Mouse (Mus musculus) hindbrain, embryonic 16.5 days (tissue): Measurements from ENCODE around the gene Dtnb. TPM values are rescaled to one million over a fixed set of nuclear protein-coding genes. Genes with fewer than 3 reads are reported as not detected.

Experiments
- ATAC-seq: fragments of 200-750 bp; cut with Nextera tagmentation; 2 replicates; pipeline ENCODE4 v1.8.0; 2017; ENCODE audit warnings: moderate TSS enrichment, moderate library complexity
- H3K27ac ChIP-seq: fragments of 300-500 bp; sonication (generic); 2 replicates; pipeline ENCODE4 v1.5.1; 2014; ENCODE audit warnings: low read depth, mild to moderate bottlenecking, control low read depth, low read length, moderate library complexity
- H3K27me3 ChIP-seq: fragments of 300-500 bp; sonication (generic); replicated peaks from 2 replicates; pipeline ENCODE4 v1.6.1; 2014; ENCODE audit warnings: low read length; ENCODE audit not compliant: control insufficient read depth, insufficient read depth
- H3K36me3 ChIP-seq: fragments of 300-500 bp; sonication (generic); 2 replicates; pipeline ENCODE4 v1.6.1; 2014; ENCODE audit warnings: mild to moderate bottlenecking, low read length, moderate library complexity, mixed read lengths; ENCODE audit not compliant: control insufficient read depth, insufficient read depth
- H3K4me1 ChIP-seq: fragments of 300-500 bp; sonication (generic); 2 replicates; pipeline ENCODE4 v1.6.1; 2014; ENCODE audit warnings: low read depth, low read length; ENCODE audit not compliant: control insufficient read depth, insufficient read depth
- H3K4me2 ChIP-seq: fragments of 300-500 bp; sonication (generic); 2 replicates; pipeline ENCODE4 v1.6.1; 2014; ENCODE audit warnings: mild to moderate bottlenecking, low read length, control low read depth, moderate library complexity
- H3K4me3 ChIP-seq: fragments of 300-500 bp; sonication (generic); 2 replicates; pipeline ENCODE4 v1.5.1; 2014; ENCODE audit warnings: mild to moderate bottlenecking, low read length, control low read depth, moderate library complexity
- H3K9ac ChIP-seq: fragments of 300-500 bp; sonication (generic); 2 replicates; pipeline ENCODE4 v1.6.1; 2014; ENCODE audit warnings: low read depth, mild to moderate bottlenecking, control low read depth, low read length, moderate library complexity
- H3K9me3 ChIP-seq: fragments of 300-500 bp; sonication (generic); 2 replicates; pipeline ENCODE4 v1.6.1; 2014; ENCODE audit warnings: mild to moderate bottlenecking, low read length, moderate library complexity; ENCODE audit not compliant: control insufficient read depth
- WGBS: fragments of 180-500 bp; shearing (Covaris S2); extraction: QIAGEN DNeasy Blood & Tissue Kit; methylation state at CpG from one replicate; pipeline ENCODE4 v1.1.7; 2014; 5-methylcytosine and 5-hydroxymethylcytosine counted together
- polyA plus RNA-seq: library from polyadenylated mRNA; unstranded; fragments of >200 nt; fragmentation: Nextera tagmentation; extraction: Ambion mirVana; gene quantifications from 2 replicates; pipeline ENCODE4 v1.2.1, GENCODE M21; 2015

Gene Dtnb
- polyA plus RNA-seq, 1 experiment from 2014 or later: 50.6 TPM

- no peaks in the 10 kb centered on the region for H3K9me3 ChIP-seq
- no peak for ATAC-seq
- no peak overlapping the region for H3K27ac ChIP-seq
- no peaks in the 10 kb centered on the region for H3K27me3 ChIP-seq
- 84% methylated on average over 4 of the region's 4 CpGs for WGBS
- no peak overlapping the region for H3K9ac ChIP-seq
- no peak overlapping the region for H3K4me3 ChIP-seq
- H3K4me2 ChIP-seq: no peak overlapping the region
- no peaks in the 10 kb centered on the region for H3K4me1 ChIP-seq
- H3K36me3 ChIP-seq: no peaks in the 10 kb centered on the region
Measured at GRCm38 (mm10) chr12:3563659-3564058, 8.5 kb upstream of the Dtnb start.

DNA sequence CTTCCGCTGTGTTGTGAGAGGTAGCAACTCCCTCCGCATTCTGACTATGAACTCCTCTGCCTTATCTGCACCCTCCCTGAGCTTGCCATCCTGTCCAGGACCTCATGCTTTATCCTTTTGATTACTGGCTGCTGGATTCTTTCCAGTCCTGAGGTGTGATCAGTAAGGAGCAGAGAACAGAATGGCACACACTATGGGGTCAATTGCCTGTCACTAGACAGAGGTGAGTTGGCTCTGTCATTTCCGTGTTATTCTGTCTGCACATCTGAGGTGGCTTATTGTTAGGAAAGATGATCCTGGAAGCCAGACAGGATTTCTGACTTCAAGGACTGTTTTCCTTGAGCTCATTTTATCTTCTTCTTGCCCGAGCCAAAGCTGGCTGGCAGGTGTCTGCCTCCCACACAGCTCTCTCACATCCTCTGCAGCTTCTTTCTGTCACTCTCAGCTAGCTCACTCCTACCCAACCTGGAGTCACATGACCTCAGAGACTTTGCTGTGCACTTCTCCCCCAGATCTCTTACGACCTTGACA lies 3.7 kb upstream of the Dtnb start:
- no peaks in the 10 kb centered on the region for H3K27me3 ChIP-seq
- no peak overlapping the region for H3K27ac ChIP-seq
- no peaks in the 10 kb centered on the region for H3K36me3 ChIP-seq
- whole genome bisulfite sequencing: 66% methylated on average over 5 of the region's 5 CpGs
- H3K9me3 ChIP-seq: no peaks in the 10 kb centered on the region
- H3K4me1 ChIP-seq: peaks cover 6% of the 10 kb centered on the region
- no peak overlapping the region for H3K4me3 ChIP-seq
- H3K9ac ChIP-seq: no peak overlapping the region
- ATAC-seq: no peak
- no peak overlapping the region for H3K4me2 ChIP-seq

GRCm38 (mm10) chr12:3570711-3571400 lies 1.3 kb upstream of the Dtnb start:
- ATAC-seq: no peak

GRCm38 (mm10) chr12:3572581-3573397 lies 608 bp downstream of the Dtnb start:
- Histone ChIP-seq H3K36me3 (no peaks in the 10 kb centered on the region), H3K27ac (peak overlapping the region; percentile 93)

More at GRCm38 (mm10) chr12:3570711-3571400, 1.3 kb upstream of the Dtnb start:
- H3K27ac ChIP-seq: no peak overlapping the region
- H3K4me3 ChIP-seq: no peak overlapping the region
- H3K9me3 ChIP-seq: no peaks in the 10 kb centered on the region
- H3K27me3 ChIP-seq: no peaks in the 10 kb centered on the region
- peaks cover 13% of the 10 kb centered on the region for H3K4me1 ChIP-seq
- H3K36me3 ChIP-seq: no peaks in the 10 kb centered on the region
- H3K9ac ChIP-seq: no peak overlapping the region
- 84% methylated on average over 4 of the region's 4 CpGs for WGBS
- H3K4me2 ChIP-seq: no peak overlapping the region

GRCm38 (mm10) chr12:3573410-3573809 lies 1.2 kb downstream of the Dtnb start:
- Histone ChIP-seq H3K4me3 (peak overlapping the region; percentile 95), H3K4me2 (peak overlapping the region; percentile 70), H3K9ac (peak overlapping the region; percentile 96), H3K4me1 (peaks cover 13% of the 10 kb centered on the region), H3K9me3 (no peaks in the 10 kb centered on the region), H3K27me3 (no peaks in the 10 kb centered on the region), H3K27ac (no peak overlapping the region; the same call in 1 of the 2 replicates), H3K36me3 (no peaks in the 10 kb centered on the region)
- 44% methylated on average over 6 of the region's 6 CpGs for WGBS
- no peak for ATAC-seq

More at GRCm38 (mm10) chr12:3572581-3573397, 608 bp downstream of the Dtnb start:
- under 1% methylated on average over 45 of the region's 53 CpGs for WGBS
- Histone ChIP-seq H3K9ac (peak overlapping the region; percentile 96), H3K9me3 (no peaks in the 10 kb centered on the region), H3K4me3 (peak overlapping the region; percentile 95), H3K4me2 (peak overlapping the region; percentile 70), H3K27me3 (no peaks in the 10 kb centered on the region), H3K4me1 (peaks cover 13% of the 10 kb centered on the region)
- peak; percentile 83 for ATAC-seq

GRCm38 (mm10) chr12:3574670-3575069 lies 2.5 kb downstream of the Dtnb start:
- H3K36me3 ChIP-seq: no peaks in the 10 kb centered on the region
- H3K27me3 ChIP-seq: no peaks in the 10 kb centered on the region
- ATAC-seq: no peak
- H3K4me2 ChIP-seq: no peak overlapping the region
- WGBS: 91% methylated on average over 4 of the region's 4 CpGs
- H3K4me3 ChIP-seq: no peak overlapping the region
- H3K9me3 ChIP-seq: no peaks in the 10 kb centered on the region
- peaks cover 13% of the 10 kb centered on the region for H3K4me1 ChIP-seq
- no peak overlapping the region for H3K9ac ChIP-seq
- no peak overlapping the region for H3K27ac ChIP-seq

DNA sequence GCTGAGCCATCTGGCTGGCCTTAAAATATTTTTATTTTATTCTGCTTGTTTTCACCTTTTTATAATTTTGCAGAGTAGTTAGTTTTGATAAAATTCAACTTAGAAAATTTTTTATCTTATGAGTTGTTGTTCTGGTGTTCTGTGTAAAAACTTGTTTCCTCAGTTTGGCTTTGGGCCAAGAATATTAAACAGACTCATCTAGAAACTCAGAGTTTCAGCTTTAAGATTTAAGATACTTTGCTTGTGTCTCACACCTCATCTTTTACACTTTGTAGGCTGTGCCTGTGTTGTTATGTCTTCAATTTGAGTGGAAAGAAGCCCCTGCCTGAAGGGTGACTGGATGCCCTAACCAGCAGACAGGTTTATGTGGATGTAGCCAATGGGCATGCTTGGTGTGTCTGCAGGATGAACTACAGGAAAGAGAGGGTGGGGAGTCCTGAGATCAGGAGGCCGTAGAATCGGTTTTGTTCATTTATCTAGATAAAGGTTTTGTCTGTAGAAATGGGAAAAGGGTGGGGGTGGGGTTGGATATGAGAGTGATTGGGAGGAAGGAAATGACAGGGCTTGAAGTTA lies 7.9 kb downstream of the Dtnb start:
- Histone ChIP-seq H3K4me3 (no peak overlapping the region), H3K9ac (no peak overlapping the region), H3K27ac (no peak overlapping the region), H3K27me3 (no peaks in the 10 kb centered on the region), H3K9me3 (no peaks in the 10 kb centered on the region), H3K36me3 (no peaks in the 10 kb centered on the region), H3K4me1 (no peaks in the 10 kb centered on the region), H3K4me2 (no peak overlapping the region)
- WGBS: 78% methylated on average over 2 of the region's 2 CpGs
- ATAC-seq: no peak

GRCm38 (mm10) chr12:3582604-3583003 lies 10.4 kb downstream of the Dtnb start:
- Histone ChIP-seq H3K4me1 (no peaks in the 10 kb centered on the region), H3K4me3 (no peak overlapping the region), H3K27ac (no peak overlapping the region), H3K9ac (no peak overlapping the region), H3K27me3 (no peaks in the 10 kb centered on the region), H3K9me3 (no peaks in the 10 kb centered on the region), H3K36me3 (no peaks in the 10 kb centered on the region), H3K4me2 (no peak overlapping the region)
- 99% methylated on average over 4 of the region's 4 CpGs for WGBS
- no peak for ATAC-seq

GRCm38 (mm10) chr12:3585525-3585924 lies 13.3 kb downstream of the Dtnb start:
- H3K27me3 ChIP-seq: no peaks in the 10 kb centered on the region
- ATAC-seq: no peak
- H3K27ac ChIP-seq: no peak overlapping the region
- H3K4me1 ChIP-seq: no peaks in the 10 kb centered on the region
- no peaks in the 10 kb centered on the region for H3K9me3 ChIP-seq
- H3K36me3 ChIP-seq: no peaks in the 10 kb centered on the region
- no peak overlapping the region for H3K4me3 ChIP-seq
- no peak overlapping the region for H3K4me2 ChIP-seq
- 72% methylated on average over 4 of the region's 4 CpGs for WGBS
- no peak overlapping the region for H3K9ac ChIP-seq
